In genomic region chr12:8244746-8245145, GRCm38 (mm10) we compare ENCODE assay signal across 28 mouse cellular contexts. TPM values are rescaled to one million over a fixed set of nuclear protein-coding genes. Genes with fewer than 3 reads are reported as not detected.
"Had no signal": no experiment of that assay in that cellular context is flagged by ENCODE, and none has a peak within 500 bp of the region (broad histone marks: within the 10 kb centered on the region; RNA-seq: fewer than 3 reads in every experiment).

No protein-coding gene starts in this region.

- H3K9me3 ChIP-seq: limb, embryonic 12.5 days; limb, embryonic 15.5 days; megakaryocyte, embryonic 14.5 days; midbrain, embryonic 10.5 days; midbrain, embryonic 13.5 days; neural tube, embryonic 13.5 days; stomach, embryonic 15.5 days had no signal

- H3K4me3 ChIP-seq: limb, embryonic 12.5 days; limb, embryonic 15.5 days; megakaryocyte, embryonic 14.5 days; midbrain, embryonic 10.5 days; midbrain, embryonic 13.5 days; myocyte; neural tube, embryonic 13.5 days; stomach, embryonic 15.5 days had no signal

- ATAC-seq: inflammation-experienced regulatory T-cells, adult 6 months; intestine, embryonic 16.5 days; liver, postnatal 0 days; midbrain, embryonic 13.5 days; midbrain, embryonic 16.5 days had no signal

- DNase-seq: kidney, adult 18-20 months; kidney, adult 9 months; kidney, postnatal 36 days; layer of hippocampus, postnatal 36 days; left cerebral cortex, postnatal 4 days; liver, postnatal 0 days; retina, postnatal 1 day; right cerebral cortex, postnatal 25 days; spleen, adult 18-20 months; thymus, postnatal 25 days had no signal

- H3K9ac ChIP-seq: limb, embryonic 12.5 days; limb, embryonic 15.5 days; liver, embryonic 14.5 days; liver, postnatal 0 days; midbrain, embryonic 13.5 days; neural tube, embryonic 13.5 days; stomach, embryonic 15.5 days had no signal

- H3K27me3 ChIP-seq: limb, embryonic 12.5 days; limb, embryonic 15.5 days; megakaryocyte, embryonic 14.5 days; midbrain, embryonic 13.5 days; neural tube, embryonic 13.5 days; stomach, embryonic 15.5 days had no signal

- H3K4me1 ChIP-seq: limb, embryonic 12.5 days; limb, embryonic 15.5 days; megakaryocyte, embryonic 14.5 days; midbrain, embryonic 10.5 days; midbrain, embryonic 13.5 days; neural tube, embryonic 13.5 days had no signal

- H3K27ac ChIP-seq: limb, embryonic 12.5 days; limb, embryonic 15.5 days; liver, embryonic 14.5 days; midbrain, embryonic 10.5 days; midbrain, embryonic 13.5 days; neural tube, embryonic 13.5 days; stomach, embryonic 15.5 days had no signal

- H3K4me2 ChIP-seq: limb, embryonic 12.5 days; limb, embryonic 15.5 days; liver, embryonic 11.5 days; midbrain, embryonic 13.5 days; neural tube, embryonic 13.5 days; stomach, embryonic 15.5 days had no signal

RNA-seq across cellular contexts. Expression of gene Gdf7, which starts 57.0 kb away (rescaled TPM):
- total RNA-seq: layer of hippocampus, postnatal 10 days; left cerebral cortex, postnatal 4 days; monocyte, adult 5-6 weeks; neutrophil, adult 5-6 weeks had no signal
- polyA plus RNA-seq: inflammation-experienced regulatory T-cells, adult 6 months; intestine, embryonic 16.5 days; liver, embryonic 11.5 days; liver, embryonic 14.5 days; liver, postnatal 0 days; stomach, embryonic 15.5 days; thymus, postnatal 0 days; urinary bladder, adult 2 months had no signal
